Mouse (Mus musculus) midbrain, embryonic 10.5 days (tissue): ENCODE data around the gene Jarid2. TPM values are rescaled to one million over a fixed set of nuclear protein-coding genes. Genes with fewer than 3 reads are reported as not detected.

Experiments
- DNase-seq: peaks from one replicate; pipeline ENCODE4 v3.0.0-alpha.2; 2017; ENCODE audit warnings: low spot score
- H3K27ac ChIP-seq: fragments of 300-500 bp; sonication (generic); replicated peaks from 2 replicates; pipeline ENCODE4 v1.5.1; 2016; ENCODE audit warnings: mild to moderate bottlenecking
- H3K27me3 ChIP-seq: fragments of 300-500 bp; sonication (generic); 2 replicates; pipeline ENCODE4 v1.6.1; 2016; ENCODE audit warnings: low read depth, mild to moderate bottlenecking; ENCODE audit not compliant: poor library complexity, severe bottlenecking
- H3K36me3 ChIP-seq: fragments of 300-500 bp; sonication (generic); 2 replicates; pipeline ENCODE4 v1.6.1; 2016; ENCODE audit warnings: mild to moderate bottlenecking, moderate library complexity
- H3K4me1 ChIP-seq: fragments of 300-500 bp; sonication (generic); 2 replicates; pipeline ENCODE4 v1.6.1; 2016
- H3K4me3 ChIP-seq: fragments of 300-500 bp; sonication (generic); 2 replicates; pipeline ENCODE4 v1.5.1; 2016; ENCODE audit warnings: mild to moderate bottlenecking, moderate library complexity
- H3K9me3 ChIP-seq: fragments of 300-500 bp; sonication (generic); replicated peaks from 2 replicates; pipeline ENCODE4 v1.6.1; 2016; ENCODE audit warnings: mild to moderate bottlenecking
- WGBS: fragments of 180-500 bp; shearing (Covaris S2); methylation state at CpG from one replicate; pipeline ENCODE4 v1.1.7; 2016; 5-methylcytosine and 5-hydroxymethylcytosine counted together
- polyA plus RNA-seq: library from polyadenylated mRNA; unstranded; fragments of >200 nt; fragmentation: Nextera tagmentation; extraction: Ambion mirVana; gene quantifications from 2 replicates; pipeline ENCODE4 v1.2.1, GENCODE M21; 2016

Gene Jarid2
- polyA plus RNA-seq, 1 experiment from 2014 or later, result 63.8 TPM

- H3K4me3 ChIP-seq, result no peak overlapping the region
- no peaks in the 10 kb centered on the region for H3K9me3 ChIP-seq
- no peak for DNase-seq
- no peaks in the 10 kb centered on the region for H3K36me3 ChIP-seq
- no peak overlapping the region for H3K27ac ChIP-seq
- H3K27me3 ChIP-seq, result no peaks in the 10 kb centered on the region
- 85% methylated on average over 3 of the region's 3 CpGs for WGBS
- H3K4me1 ChIP-seq, result peaks cover 34% of the 10 kb centered on the region
These were observed 33.8 kb downstream of the Jarid2 start for GRCm38 (mm10) chr13:44763068-44763467.

GRCm38 (mm10) chr13:44767751-44768150 lies 38.5 kb downstream of the Jarid2 start:
- Histone ChIP-seq H3K27ac (no peak overlapping the region), H3K9me3 (no peaks in the 10 kb centered on the region), H3K4me3 (no peak overlapping the region), H3K36me3 (peaks cover 7% of the 10 kb centered on the region), H3K27me3 (no peaks in the 10 kb centered on the region), H3K4me1 (peaks cover 20% of the 10 kb centered on the region)
- no peak for DNase-seq
- 91% methylated on average over 6 of the region's 6 CpGs for WGBS

GRCm38 (mm10) chr13:44770808-44771605 lies 41.7 kb downstream of the Jarid2 start:
- Histone ChIP-seq H3K4me3 (no peak overlapping the region), H3K27ac (no peak overlapping the region), H3K27me3 (no peaks in the 10 kb centered on the region), H3K36me3 (peaks cover 33% of the 10 kb centered on the region), H3K9me3 (no peaks in the 10 kb centered on the region), H3K4me1 (peaks cover 14% of the 10 kb centered on the region)
- DNase-seq, result no peak
- 86% methylated on average over 5 of the region's 5 CpGs for WGBS

GRCm38 (mm10) chr13:44772816-44773215 lies 43.5 kb downstream of the Jarid2 start:
- WGBS, result 96% methylated on average over 3 of the region's 3 CpGs
- no peak for DNase-seq
- H3K4me1 ChIP-seq, result peaks cover 16% of the 10 kb centered on the region
- H3K27me3 ChIP-seq, result no peaks in the 10 kb centered on the region
- H3K36me3 ChIP-seq, result peaks cover 33% of the 10 kb centered on the region
- no peak overlapping the region for H3K4me3 ChIP-seq
- no peak overlapping the region for H3K27ac ChIP-seq
- H3K9me3 ChIP-seq, result no peaks in the 10 kb centered on the region

GRCm38 (mm10) chr13:44774351-44774750 lies 45.1 kb downstream of the Jarid2 start:
- no peak overlapping the region for H3K27ac ChIP-seq
- H3K36me3 ChIP-seq, result peaks cover 33% of the 10 kb centered on the region
- no peaks in the 10 kb centered on the region for H3K27me3 ChIP-seq
- no peak overlapping the region for H3K4me3 ChIP-seq
- peaks cover 16% of the 10 kb centered on the region for H3K4me1 ChIP-seq
- H3K9me3 ChIP-seq, result no peaks in the 10 kb centered on the region
- WGBS, result 98% methylated on average over 4 of the region's 4 CpGs
- no peak for DNase-seq

GRCm38 (mm10) chr13:44775396-44775795 lies 46.1 kb downstream of the Jarid2 start:
- 87% methylated on average over 3 of the region's 3 CpGs for WGBS
- no peak for DNase-seq
- H3K4me1 ChIP-seq, result peaks cover 12% of the 10 kb centered on the region
- H3K27me3 ChIP-seq, result no peaks in the 10 kb centered on the region
- peaks cover 33% of the 10 kb centered on the region for H3K36me3 ChIP-seq
- H3K27ac ChIP-seq, result no peak overlapping the region
- H3K4me3 ChIP-seq, result no peak overlapping the region
- no peaks in the 10 kb centered on the region for H3K9me3 ChIP-seq

GRCm38 (mm10) chr13:44780506-44780905 lies 51.2 kb downstream of the Jarid2 start:
- H3K27me3 ChIP-seq, result no peaks in the 10 kb centered on the region
- WGBS, result 71% methylated on average over 1 of the region's 1 CpGs
- no peak for DNase-seq
- no peak overlapping the region for H3K4me3 ChIP-seq
- H3K27ac ChIP-seq, result no peak overlapping the region
- peaks cover 12% of the 10 kb centered on the region for H3K36me3 ChIP-seq
- peaks cover 14% of the 10 kb centered on the region for H3K4me1 ChIP-seq
- H3K9me3 ChIP-seq, result no peaks in the 10 kb centered on the region

GRCm38 (mm10) chr13:44781126-44781525 lies 51.9 kb downstream of the Jarid2 start:
- 75% methylated on average over 2 of the region's 2 CpGs for WGBS
- no peaks in the 10 kb centered on the region for H3K27me3 ChIP-seq
- H3K36me3 ChIP-seq, result peaks cover 8% of the 10 kb centered on the region; the same call in 1 of the 2 replicates
- no peak overlapping the region for H3K4me3 ChIP-seq
- no peaks in the 10 kb centered on the region for H3K9me3 ChIP-seq
- H3K27ac ChIP-seq, result no peak overlapping the region
- peaks cover 20% of the 10 kb centered on the region for H3K4me1 ChIP-seq
- DNase-seq, result no peak

GRCm38 (mm10) chr13:44784551-44784950 lies 55.3 kb downstream of the Jarid2 start:
- Histone ChIP-seq H3K27ac (no peak overlapping the region), H3K36me3 (peaks cover 8% of the 10 kb centered on the region; the same call in 1 of the 2 replicates), H3K4me1 (peaks cover 30% of the 10 kb centered on the region), H3K9me3 (no peaks in the 10 kb centered on the region), H3K4me3 (no peak overlapping the region), H3K27me3 (no peaks in the 10 kb centered on the region)
- WGBS, result 80% methylated on average over 1 of the region's 1 CpGs
- no peak for DNase-seq

- Histone ChIP-seq H3K4me3 (no peak overlapping the region), H3K36me3 (peaks cover 8% of the 10 kb centered on the region; the same call in 1 of the 2 replicates), H3K9me3 (no peaks in the 10 kb centered on the region), H3K27me3 (no peaks in the 10 kb centered on the region), H3K27ac (no peak overlapping the region), H3K4me1 (peaks cover 38% of the 10 kb centered on the region)
- peak; percentile 25 for DNase-seq
- WGBS, result 32% methylated on average over 4 of the region's 4 CpGs
These were observed 57.0 kb downstream of the Jarid2 start for GRCm38 (mm10) chr13:44786291-44786690.

- no peak for DNase-seq
- WGBS, result 92% methylated on average over 9 of the region's 9 CpGs
- H3K27ac ChIP-seq, result no peak overlapping the region
- 0 out of 2 replicates have a peak, but pooled peaks cover 3% of the 10 kb centered on the region for H3K36me3 ChIP-seq
- H3K4me3 ChIP-seq, result no peak overlapping the region
- no peaks in the 10 kb centered on the region for H3K9me3 ChIP-seq
- peaks cover 58% of the 10 kb centered on the region for H3K4me1 ChIP-seq
- H3K27me3 ChIP-seq, result no peaks in the 10 kb centered on the region
These were observed 59.3 kb downstream of the Jarid2 start for GRCm38 (mm10) chr13:44788352-44789125.

- Histone ChIP-seq H3K9me3 (no peaks in the 10 kb centered on the region), H3K27me3 (no peaks in the 10 kb centered on the region), H3K36me3 (no peaks in the 10 kb centered on the region), H3K4me1 (peaks cover 68% of the 10 kb centered on the region), H3K27ac (no peak overlapping the region), H3K4me3 (no peak overlapping the region)
- 71% methylated on average over 2 of the region's 2 CpGs for WGBS
- DNase-seq, result no peak
These were observed 60.7 kb downstream of the Jarid2 start for GRCm38 (mm10) chr13:44789982-44790381.

GRCm38 (mm10) chr13:44792361-44792892 lies 63.2 kb downstream of the Jarid2 start:
- DNase-seq, result no peak
- Histone ChIP-seq H3K36me3 (no peaks in the 10 kb centered on the region), H3K9me3 (no peaks in the 10 kb centered on the region), H3K4me1 (peaks cover 71% of the 10 kb centered on the region), H3K4me3 (no peak overlapping the region), H3K27ac (no peak overlapping the region), H3K27me3 (no peaks in the 10 kb centered on the region)
- WGBS, result 80% methylated on average over 3 of the region's 3 CpGs
